Mouse (Mus musculus) hindbrain, embryonic 11.5 days (tissue): ENCODE measurements at regions not wholly inside any gene's neighbourhood (a gene's known extent, or its start where the extent isn't known, plus 50 kb on each side); places are given as distances from the start of the nearest gene placed in this dataset.

Experiments used
- ATAC-seq: fragments of 200-750 bp; cut with Nextera tagmentation; 2 replicates; pipeline ENCODE4 v1.8.0; 2017; ENCODE audit warnings: mild to moderate bottlenecking, moderate TSS enrichment, moderate library complexity; ENCODE audit not compliant: low FRiP score
- DNase-seq: peaks from one replicate; pipeline ENCODE4 v3.0.0-alpha.2; 2015; ENCODE audit warnings: low spot score
- H3K27ac ChIP-seq: fragments of 300-500 bp; sonication (generic); 2 replicates; pipeline ENCODE4 v1.5.1; 2014; ENCODE audit warnings: mild to moderate bottlenecking, low read depth, low read length
- H3K27me3 ChIP-seq: fragments of 300-500 bp; sonication (generic); 2 replicates; pipeline ENCODE4 v1.6.1; 2014; ENCODE audit warnings: mild to moderate bottlenecking, low read length, moderate library complexity, mixed read lengths; ENCODE audit not compliant: control insufficient read depth, insufficient read depth
- H3K36me3 ChIP-seq: fragments of 300-500 bp; sonication (generic); 2 replicates; pipeline ENCODE4 v1.6.1; 2014; ENCODE audit warnings: mild to moderate bottlenecking, low read length, moderate library complexity, mixed read lengths; ENCODE audit not compliant: control insufficient read depth, insufficient read depth
- H3K4me1 ChIP-seq: fragments of 300-500 bp; sonication (generic); replicated peaks from 2 replicates; pipeline ENCODE4 v1.6.1; 2014; ENCODE audit warnings: low read length, mixed read lengths; ENCODE audit not compliant: control insufficient read depth, insufficient read depth
- H3K4me2 ChIP-seq: fragments of 300-500 bp; sonication (generic); replicated peaks from 2 replicates; pipeline ENCODE4 v1.6.1; 2014; ENCODE audit warnings: mild to moderate bottlenecking, low read depth, low read length
- H3K4me3 ChIP-seq: fragments of 300-500 bp; sonication (generic); 2 replicates; pipeline ENCODE4 v1.5.1; 2014; ENCODE audit warnings: low read depth, low read length
- H3K9ac ChIP-seq: fragments of 300-500 bp; sonication (generic); 2 replicates; pipeline ENCODE4 v1.6.1; 2014; ENCODE audit warnings: low read depth, low read length
- H3K9me3 ChIP-seq: fragments of 300-500 bp; sonication (generic); 2 replicates; pipeline ENCODE4 v1.6.1; 2016; ENCODE audit warnings: low read length; ENCODE audit not compliant: control insufficient read depth
- WGBS: fragments of 180-500 bp; shearing (Covaris S2); extraction: QIAGEN DNeasy Blood & Tissue Kit; methylation state at CpG from one replicate; pipeline ENCODE4 v1.1.7; 2014; 5-methylcytosine and 5-hydroxymethylcytosine counted together

DNA sequence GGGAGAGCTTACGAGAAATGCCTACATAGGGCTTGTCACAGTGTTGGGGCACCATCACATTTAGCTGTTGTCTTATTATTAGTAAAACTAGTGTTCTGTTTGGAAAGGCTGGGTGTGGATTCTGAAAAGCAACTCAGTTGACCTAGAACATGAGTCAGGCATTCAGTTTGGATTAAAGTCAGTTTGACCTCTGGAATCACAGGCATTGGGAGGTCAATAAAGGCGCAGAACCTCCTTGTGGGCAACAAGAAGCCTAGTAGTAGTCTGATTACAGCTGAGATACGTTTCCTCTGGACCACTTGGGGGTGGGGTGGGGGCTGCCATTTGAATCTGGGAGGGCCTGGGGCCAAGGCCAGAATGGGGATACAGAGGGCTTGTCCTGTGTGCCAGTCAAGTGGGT, 52.1 kb upstream of the Map3k1 start:
- Histone ChIP-seq H3K27ac (no peak overlapping the region), H3K9me3 (no peaks in the 10 kb centered on the region), H3K27me3 (no peaks in the 10 kb centered on the region), H3K4me1 (no peaks in the 10 kb centered on the region), H3K9ac (no peak overlapping the region), H3K4me2 (no peak overlapping the region), H3K4me3 (no peak overlapping the region), H3K36me3 (no peaks in the 10 kb centered on the region)
- WGBS: 85% methylated on average over 3 of the region's 3 CpGs
- DNase-seq (no peak), ATAC-seq (no peak)

DNA sequence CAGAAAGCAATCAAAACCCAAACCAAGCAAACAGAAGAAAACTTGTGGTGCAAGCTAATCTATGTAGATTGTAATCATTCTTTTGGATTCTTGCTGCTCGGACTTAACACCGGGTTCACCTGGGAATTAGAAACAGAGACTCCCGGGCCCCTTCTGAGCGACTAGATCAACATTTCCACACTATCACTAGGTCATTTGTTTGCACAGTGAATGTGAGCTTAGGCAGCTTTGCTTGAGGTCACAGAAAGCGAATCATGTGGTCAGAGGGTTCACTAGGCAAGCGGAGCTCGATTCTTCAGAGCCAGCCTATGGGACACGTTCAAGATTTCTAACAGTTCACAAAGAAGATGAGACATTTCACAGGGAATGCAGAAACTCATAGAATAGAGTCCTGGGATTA, 53.5 kb upstream of the Map3k1 start:
- Histone ChIP-seq H3K4me2 (no peak overlapping the region), H3K27me3 (no peaks in the 10 kb centered on the region), H3K27ac (no peak overlapping the region), H3K4me1 (no peaks in the 10 kb centered on the region), H3K9ac (no peak overlapping the region), H3K36me3 (no peaks in the 10 kb centered on the region), H3K4me3 (no peak overlapping the region), H3K9me3 (no peaks in the 10 kb centered on the region)
- WGBS: 77% methylated on average over 8 of the region's 8 CpGs
- no peak for ATAC-seq
- DNase-seq: no peak

DNA sequence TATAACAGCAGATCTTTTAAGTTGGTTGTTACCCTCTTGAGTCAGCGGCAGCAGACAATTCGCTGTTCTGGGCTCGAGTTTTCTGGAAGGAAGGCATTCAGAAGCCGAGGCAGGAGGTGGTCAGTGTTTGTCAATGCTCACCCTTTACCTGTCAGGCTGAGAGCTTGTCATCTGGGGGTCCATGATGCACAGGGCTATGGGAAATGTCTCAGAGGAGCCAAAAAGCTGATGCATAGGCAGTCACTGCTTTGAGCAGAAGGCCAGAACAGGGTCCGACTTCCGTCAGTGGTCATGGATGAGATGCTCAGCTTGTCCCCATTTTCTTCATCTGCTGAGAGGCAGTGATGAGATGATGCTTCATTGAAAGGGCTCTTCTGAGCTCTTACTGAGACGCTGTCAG, 57.2 kb upstream of the Map3k1 start:
- WGBS: 92% methylated on average over 7 of the region's 7 CpGs
- H3K4me1 ChIP-seq: no peaks in the 10 kb centered on the region
- H3K27me3 ChIP-seq: no peaks in the 10 kb centered on the region
- H3K27ac ChIP-seq: no peak overlapping the region
- no peak for ATAC-seq
- H3K4me2 ChIP-seq: no peak overlapping the region
- H3K4me3 ChIP-seq: no peak overlapping the region
- no peaks in the 10 kb centered on the region for H3K36me3 ChIP-seq
- DNase-seq: no peak
- no peaks in the 10 kb centered on the region for H3K9me3 ChIP-seq
- H3K9ac ChIP-seq: no peak overlapping the region

DNA sequence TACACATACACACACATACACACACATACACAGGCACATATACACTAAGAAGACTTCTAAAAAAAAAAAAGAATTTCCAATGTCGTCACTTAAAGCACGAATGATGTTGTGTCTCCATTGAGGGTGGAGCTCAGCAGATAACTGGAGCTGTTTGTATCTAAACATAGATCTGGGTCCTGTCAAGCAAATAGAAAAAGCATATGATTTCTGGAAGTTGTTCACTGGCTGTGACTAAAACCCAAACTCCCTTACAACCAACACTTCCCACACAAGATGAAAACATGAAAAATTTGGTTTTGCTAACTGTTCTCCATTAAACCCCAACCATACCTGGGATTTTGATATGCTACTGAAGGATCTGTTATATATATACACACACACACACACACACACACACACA, 58.5 kb upstream of the Map3k1 start:
- Histone ChIP-seq H3K9ac (no peak overlapping the region), H3K27me3 (no peaks in the 10 kb centered on the region), H3K27ac (no peak overlapping the region), H3K9me3 (no peaks in the 10 kb centered on the region), H3K4me3 (no peak overlapping the region), H3K4me2 (no peak overlapping the region), H3K4me1 (no peaks in the 10 kb centered on the region), H3K36me3 (no peaks in the 10 kb centered on the region)
- no peak for ATAC-seq
- WGBS: 98% methylated on average over 2 of the region's 2 CpGs
- no peak for DNase-seq

DNA sequence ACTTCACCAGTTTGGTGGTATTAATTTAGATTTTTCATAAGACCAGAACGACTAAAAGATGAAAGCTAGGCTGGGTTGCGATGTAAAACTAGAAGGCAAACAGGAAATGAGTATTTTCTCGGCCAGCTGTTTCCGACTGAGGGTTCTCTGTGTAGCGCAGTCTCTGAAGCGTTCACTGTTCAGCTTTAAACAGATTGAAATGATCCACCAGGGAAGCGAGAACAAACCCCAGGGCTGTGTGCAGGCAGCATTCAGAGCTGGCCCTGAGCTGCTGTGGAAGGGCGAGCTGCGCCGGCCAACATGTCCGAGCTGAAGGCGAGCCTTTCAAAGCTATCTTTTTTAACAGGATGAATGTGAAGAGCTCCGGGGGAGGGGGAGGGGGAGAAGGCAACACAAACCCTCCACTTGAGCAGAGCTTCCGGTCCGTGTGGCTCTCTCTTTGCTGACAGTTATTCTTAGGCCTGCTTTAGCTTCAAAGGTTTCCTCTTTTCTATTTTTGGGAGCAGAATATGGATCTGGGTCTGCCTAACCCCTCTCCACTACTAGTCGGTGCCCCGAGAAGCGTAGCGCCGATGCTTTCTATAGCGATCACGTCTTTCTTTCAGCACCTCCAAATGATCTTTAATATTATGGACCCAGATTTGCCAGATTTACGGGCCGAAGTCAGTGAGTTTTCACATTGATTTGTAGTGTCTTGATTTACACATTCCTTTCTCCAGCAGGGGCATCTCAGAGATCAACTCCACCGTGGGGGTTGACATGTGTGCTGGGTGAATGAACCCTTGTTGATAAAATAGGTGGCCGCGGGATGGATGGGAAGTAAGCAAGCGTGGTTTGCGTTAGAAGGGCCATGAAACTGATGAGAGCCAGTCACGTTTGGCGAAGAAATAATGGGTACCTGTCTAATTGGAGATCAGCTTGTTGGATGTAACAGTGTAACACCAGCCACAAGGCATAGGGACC, 59.3 kb upstream of the Map3k1 start:
- Histone ChIP-seq H3K27me3 (no peaks in the 10 kb centered on the region), H3K9ac (no peak overlapping the region), H3K4me2 (no peak overlapping the region), H3K27ac (0 out of 2 replicates have a peak overlapping the region, but pooled peaks have one; percentile 24), H3K36me3 (no peaks in the 10 kb centered on the region), H3K9me3 (no peaks in the 10 kb centered on the region), H3K4me3 (no peak overlapping the region), H3K4me1 (no peaks in the 10 kb centered on the region)
- DNase-seq (peak; percentile 55), ATAC-seq (peak; percentile 51; the same call in 1 of the 2 replicates)
- WGBS: 54% methylated on average over 31 of the region's 31 CpGs

DNA sequence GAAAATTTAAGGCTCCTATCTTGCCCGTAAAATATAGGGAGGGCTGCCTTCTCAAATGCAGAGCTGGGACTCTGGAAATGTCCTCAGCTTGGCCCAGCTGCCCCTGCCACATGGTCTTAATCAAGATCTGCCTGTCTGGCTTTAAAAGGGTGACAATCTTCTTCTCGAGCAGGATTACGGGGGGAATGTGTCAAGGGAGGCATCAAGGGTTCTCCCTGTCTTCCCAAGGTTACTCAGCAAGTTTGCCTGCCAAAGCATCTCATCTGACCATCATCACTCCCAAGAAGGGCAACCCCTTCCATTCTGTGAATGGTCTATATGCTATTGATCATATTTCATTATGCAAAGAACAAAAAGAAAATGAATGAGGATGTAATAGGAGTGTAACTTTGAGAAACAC, 60.2 kb upstream of the Map3k1 start:
- no peaks in the 10 kb centered on the region for H3K36me3 ChIP-seq
- H3K4me1 ChIP-seq: no peaks in the 10 kb centered on the region
- no peak overlapping the region for H3K4me3 ChIP-seq
- H3K4me2 ChIP-seq: no peak overlapping the region
- H3K9ac ChIP-seq: no peak overlapping the region
- WGBS: 57% methylated on average over 3 of the region's 3 CpGs
- DNase-seq (no peak), ATAC-seq (no peak)
- H3K27ac ChIP-seq: no peak overlapping the region
- H3K27me3 ChIP-seq: no peaks in the 10 kb centered on the region
- H3K9me3 ChIP-seq: no peaks in the 10 kb centered on the region

DNA sequence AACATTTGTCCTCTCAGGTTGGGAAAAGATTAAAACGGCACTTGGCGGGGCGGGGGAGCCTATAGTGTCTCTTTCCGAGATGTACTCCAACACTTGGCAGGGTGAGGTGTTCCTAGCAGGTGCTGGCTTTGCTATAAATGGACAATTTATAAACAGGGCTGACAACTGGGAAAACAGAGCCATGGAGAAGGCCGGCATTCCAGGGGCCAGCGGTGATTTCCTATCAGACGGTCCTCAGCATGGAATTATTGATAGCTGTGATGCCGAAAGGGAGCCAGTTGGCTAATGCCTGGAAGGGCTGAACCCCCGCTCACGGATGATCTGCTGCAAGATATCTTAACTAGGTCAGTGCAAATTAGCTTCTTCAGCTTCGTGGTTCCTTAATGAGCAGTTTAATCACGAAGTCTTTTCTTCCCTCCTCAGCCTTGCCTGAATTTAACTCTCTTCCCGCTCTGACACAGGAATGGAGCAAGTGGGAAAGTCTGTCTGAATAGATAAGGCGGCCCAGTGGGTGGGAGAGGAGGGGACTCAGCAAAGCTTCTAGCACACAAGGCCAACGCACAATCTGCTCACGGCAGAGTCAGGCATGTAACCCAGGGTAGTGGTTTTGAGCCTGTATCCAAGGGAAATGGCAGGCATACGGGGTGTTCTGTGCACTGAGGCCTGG, 61.1 kb upstream of the Map3k1 start:
- Histone ChIP-seq H3K9ac (no peak overlapping the region), H3K27me3 (no peaks in the 10 kb centered on the region), H3K4me1 (no peaks in the 10 kb centered on the region), H3K4me2 (no peak overlapping the region), H3K9me3 (no peaks in the 10 kb centered on the region), H3K4me3 (no peak overlapping the region), H3K36me3 (no peaks in the 10 kb centered on the region), H3K27ac (no peak overlapping the region)
- DNase-seq (peak; percentile 7), ATAC-seq (no peak)
- WGBS: 57% methylated on average over 17 of the region's 17 CpGs

DNA sequence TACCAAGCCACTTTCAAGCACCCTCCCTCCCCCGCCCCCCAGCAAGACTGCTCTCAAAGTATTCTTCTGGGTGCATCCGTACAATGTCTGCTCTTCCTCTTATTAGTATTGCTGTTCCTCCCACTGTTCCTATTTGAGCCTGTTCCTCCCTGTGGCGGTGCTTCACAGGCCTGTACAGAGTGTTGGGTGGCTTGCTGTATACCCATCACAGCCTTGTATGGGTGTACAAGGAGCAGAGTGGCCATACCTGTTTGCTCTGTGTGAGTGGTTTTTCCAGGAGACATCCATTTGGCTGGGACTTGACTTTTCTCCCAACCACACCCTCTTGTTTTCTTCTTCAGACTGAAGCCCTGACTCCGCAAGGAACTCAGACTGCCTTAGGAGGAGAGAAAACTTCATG, 61.7 kb upstream of the Map3k1 start:
- no peaks in the 10 kb centered on the region for H3K9me3 ChIP-seq
- ATAC-seq: no peak
- H3K27ac ChIP-seq: no peak overlapping the region
- H3K4me3 ChIP-seq: no peak overlapping the region
- H3K4me2 ChIP-seq: no peak overlapping the region
- no peak overlapping the region for H3K9ac ChIP-seq
- no peaks in the 10 kb centered on the region for H3K36me3 ChIP-seq
- H3K27me3 ChIP-seq: no peaks in the 10 kb centered on the region
- no peak for DNase-seq
- H3K4me1 ChIP-seq: no peaks in the 10 kb centered on the region
- 96% methylated on average over 4 of the region's 4 CpGs for WGBS
